16 mouse cellular contexts compared by ENCODE assay signal in the genomic region with DNA sequence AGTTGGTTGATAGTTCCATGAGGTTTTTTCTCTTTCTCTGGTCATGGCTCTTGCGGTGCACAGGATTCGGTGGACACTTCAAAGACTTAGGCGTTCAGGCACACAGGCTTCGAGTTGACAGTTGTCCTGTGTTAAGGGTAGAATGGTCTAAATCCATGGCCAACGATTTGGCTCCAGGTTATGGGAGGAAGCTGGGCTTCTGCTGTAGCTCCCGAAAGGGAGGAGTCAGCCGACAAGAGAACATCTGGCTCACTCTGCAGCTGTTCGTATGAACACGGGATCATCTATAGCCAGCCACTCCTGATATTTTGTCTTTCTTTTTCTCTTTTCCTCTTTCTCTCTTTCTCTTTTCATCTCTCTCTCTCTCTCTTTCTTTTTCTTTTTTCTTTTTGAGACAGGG. TPM values are rescaled to one million over a fixed set of nuclear protein-coding genes. Genes with fewer than 3 reads are reported as not detected.
DNase-seq lines count a peak whose midpoint lies in the region; ATAC-seq and TF ChIP-seq lines count a peak whose summit lies in the region.
"Had no signal": no experiment of that assay in that cellular context is flagged by ENCODE, and none has a peak within 500 bp of the region (broad histone marks: within the 10 kb centered on the region; RNA-seq: fewer than 3 reads in every experiment).

No protein-coding gene starts in this region.

- H3K27me3 ChIP-seq in stomach, embryonic 14.5 days (ENCODE audit: control insufficient read depth, insufficient read depth, low read length), result no peaks in the 10 kb centered on the region
- no peaks in the 10 kb centered on the region for H3K27me3 ChIP-seq in stomach, postnatal 0 days (ENCODE audit: control insufficient read depth, insufficient read depth, low read length)
- H3K27me3 ChIP-seq in liver, embryonic 13.5 days, result no peaks in the 10 kb centered on the region
- no peaks in the 10 kb centered on the region for H3K27me3 ChIP-seq in midbrain, embryonic 13.5 days
- H3K27me3 ChIP-seq: forebrain, embryonic 15.5 days had no signal

- H3K4me2 ChIP-seq in stomach, embryonic 14.5 days (replicated peaks; ENCODE audit: low read depth, low read length), result no peak overlapping the region
- H3K4me2 ChIP-seq in stomach, postnatal 0 days (replicated peaks; ENCODE audit: low read depth), result no peak overlapping the region
- peak overlapping the region; percentile 51 for H3K4me2 ChIP-seq in liver, embryonic 13.5 days
- no peak overlapping the region for H3K4me2 ChIP-seq in midbrain, embryonic 13.5 days (replicated peaks)
- H3K4me2 ChIP-seq: forebrain, embryonic 15.5 days had no signal

- no peak overlapping the region for H3K9ac ChIP-seq in stomach, embryonic 14.5 days (replicated peaks; ENCODE audit: low read depth, low read length)
- H3K9ac ChIP-seq in stomach, postnatal 0 days (ENCODE audit: low read length), result no peak overlapping the region
- H3K9ac ChIP-seq in liver, embryonic 13.5 days, result peak overlapping the region; percentile 40
- no peak overlapping the region for H3K9ac ChIP-seq in midbrain, embryonic 13.5 days (replicated peaks)
- H3K9ac ChIP-seq: forebrain, embryonic 15.5 days had no signal

- no peaks in the 10 kb centered on the region for H3K9me3 ChIP-seq in stomach, embryonic 14.5 days (ENCODE audit: control insufficient read depth, low read depth, low read length)
- no peaks in the 10 kb centered on the region for H3K9me3 ChIP-seq in stomach, postnatal 0 days (ENCODE audit: control insufficient read depth, low read length)
- H3K9me3 ChIP-seq in liver, embryonic 13.5 days (replicated peaks), result no peaks in the 10 kb centered on the region
- H3K9me3 ChIP-seq in midbrain, embryonic 13.5 days, result no peaks in the 10 kb centered on the region
- H3K9me3 ChIP-seq: forebrain, embryonic 15.5 days; hindbrain, embryonic 10.5 days had no signal

- DNase-seq in heart, adult 11 months, result peak; percentile 90
- no peak for DNase-seq in heart, postnatal 25 days (ENCODE audit: low spot score)
- no peak for DNase-seq in stomach, postnatal 0 days (ENCODE audit: low spot score)
- no peak for DNase-seq in liver, embryonic 13.5 days
- no peak for DNase-seq in thymus, postnatal 0 days (ENCODE audit: low spot score)
- no peak for DNase-seq in left cerebral cortex, postnatal 10 days (ENCODE audit: extremely low spot score in 1 of 2, low spot score in 2 of 2)
- DNase-seq: adrenal gland, adult 2 months; cerebellum, postnatal 14 days; embryo, embryonic 11 days; kidney, adult 9 months; spleen, adult 18-20 months had no signal

- no peak for TF ChIP-seq EP300 in stomach, postnatal 0 days (optimal IDR thresholded peaks at IDR 0.05)

- H3K27ac ChIP-seq in stomach, embryonic 14.5 days (ENCODE audit: low read length), result peak overlapping the region; percentile 61; the same call in 1 of the 2 replicates
- H3K27ac ChIP-seq in stomach, postnatal 0 days (replicated peaks), result no peak overlapping the region
- H3K27ac ChIP-seq in liver, embryonic 13.5 days, result peak overlapping the region; percentile 82
- no peak overlapping the region for H3K27ac ChIP-seq in midbrain, embryonic 13.5 days
- H3K27ac ChIP-seq: forebrain, embryonic 15.5 days had no signal

- TF ChIP-seq CTCF in stomach, postnatal 0 days (IDR thresholded peaks at IDR 0.05; ENCODE audit: low read depth), result no peak

- no peak for ATAC-seq in stomach, embryonic 14.5 days (ENCODE audit: insufficient number of reproducible peaks, insufficient read depth, low FRiP score, low read depth)
- ATAC-seq in stomach, postnatal 0 days (ENCODE audit: low FRiP score, low TSS enrichment), result no peak
- ATAC-seq in liver, embryonic 13.5 days (ENCODE audit: low read depth), result peak; percentile 61
- no peak for ATAC-seq in midbrain, embryonic 13.5 days
- ATAC-seq: forebrain, embryonic 15.5 days had no signal

- 57% methylated on average over 9 of the region's 9 CpGs for WGBS in stomach, embryonic 14.5 days
- 63% methylated on average over 9 of the region's 9 CpGs for WGBS in stomach, postnatal 0 days
- WGBS in liver, embryonic 13.5 days (ENCODE audit: insufficient replicate concordance), result 30% methylated on average over 9 of the region's 9 CpGs
- 87% methylated on average over 9 of the region's 9 CpGs for WGBS in midbrain, embryonic 13.5 days

- H3K36me3 ChIP-seq in stomach, embryonic 14.5 days (ENCODE audit: control insufficient read depth, insufficient read depth, low read length), result no peaks in the 10 kb centered on the region
- H3K36me3 ChIP-seq in stomach, postnatal 0 days (ENCODE audit: control insufficient read depth, insufficient read depth, low read length), result no peaks in the 10 kb centered on the region
- H3K36me3 ChIP-seq in liver, embryonic 13.5 days, result no peaks in the 10 kb centered on the region
- H3K36me3 ChIP-seq in midbrain, embryonic 13.5 days, result no peaks in the 10 kb centered on the region
- H3K36me3 ChIP-seq: forebrain, embryonic 15.5 days; hindbrain, embryonic 10.5 days had no signal

- peaks cover 13% of the 10 kb centered on the region for H3K4me1 ChIP-seq in stomach, embryonic 14.5 days (ENCODE audit: control insufficient read depth, insufficient read depth, low read length)
- H3K4me1 ChIP-seq in stomach, postnatal 0 days (replicated peaks; ENCODE audit: control insufficient read depth, insufficient read depth), result peaks cover 5% of the 10 kb centered on the region
- H3K4me1 ChIP-seq in liver, embryonic 13.5 days (replicated peaks), result peaks cover 41% of the 10 kb centered on the region
- H3K4me1 ChIP-seq in midbrain, embryonic 13.5 days (replicated peaks), result no peaks in the 10 kb centered on the region
- H3K4me1 ChIP-seq: forebrain, embryonic 15.5 days had no signal

- intact Hi-C loops in heart, postnatal 25 days (cut with DNase I), result no loop called here
- intact Hi-C loops in left cerebral cortex, postnatal 10 days (cut with DNase I), result no loop called here

- H3K4me3 ChIP-seq in stomach, embryonic 14.5 days (ENCODE audit: low read depth, low read length), result no peak overlapping the region
- no peak overlapping the region for H3K4me3 ChIP-seq in stomach, postnatal 0 days (ENCODE audit: low read depth, low read length)
- peak overlapping the region; percentile 18; the same call in 1 of the 2 replicates for H3K4me3 ChIP-seq in liver, embryonic 13.5 days (replicated peaks)
- H3K4me3 ChIP-seq in midbrain, embryonic 13.5 days (replicated peaks), result no peak overlapping the region
- H3K4me3 ChIP-seq: forebrain, embryonic 15.5 days; hindbrain, embryonic 10.5 days had no signal

RNA-seq across cellular contexts. Expression of gene Serp2, which starts 11.9 kb away (rescaled TPM):
- total RNA-seq in heart, postnatal 25 days (2021), result 1 to 10 TPM in 1 of 2 experiments, under 1 TPM in 1; 0.47 to 1.0 TPM
- polyA plus RNA-seq in stomach, embryonic 14.5 days (2014; fragmentation: Nextera tagmentation; extraction: Ambion mirVana), result 12.3 and 12.7 TPM in 2 replicates
- 7.4 and 8.0 TPM in 2 replicates for polyA plus RNA-seq in stomach, postnatal 0 days (2015; fragmentation: Nextera tagmentation; extraction: Ambion mirVana)
- 1.3 and 1.4 TPM in 2 replicates for polyA plus RNA-seq in liver, embryonic 13.5 days (2015; fragmentation: Nextera tagmentation; extraction: Ambion mirVana)
- 102 and 109 TPM in 2 replicates for polyA plus RNA-seq in midbrain, embryonic 13.5 days (2015; fragmentation: Nextera tagmentation; extraction: Ambion mirVana)
- polyA plus RNA-seq in thymus, postnatal 0 days (2015; fragmentation: Nextera tagmentation; extraction: Ambion mirVana), result 5.8 and 6.6 TPM in 2 replicates
- 100 to 1,000 TPM; 170 to 173 TPM for total RNA-seq in left cerebral cortex, postnatal 10 days (2021)
- polyA plus RNA-seq: liver, adult 2 months had no signal

Comparison
In these comparisons a context has a peak if more than half of its experiments do, and no peak if none do; other contexts are left out.
1. H3K27ac ChIP-seq: peak in stomach, embryonic 14.5 days (single experiment) and liver, embryonic 13.5 days (single experiment); none in stomach, postnatal 0 days (single experiment) and midbrain, embryonic 13.5 days (single experiment).